Mouse (Mus musculus): ENCODE measurements around the gene Etnk1.

- TF ChIP-seq CTCF (IDR thresholded peaks at IDR 0.05; ENCODE audit: low read depth, low read length) (no peak), GATA2 (IDR thresholded peaks at IDR 0.05; ENCODE audit: borderline replicate concordance, low read depth, low read length) (no peak), GATA1 (IDR thresholded peaks at IDR 0.05; ENCODE audit: borderline replicate concordance, low read length) (no peak), TAL1 (conservative IDR thresholded peaks at IDR 0.05; ENCODE audit: low read depth, low read length) (no peak), POLR2AphosphoS5 (IDR thresholded peaks at IDR 0.05; ENCODE audit: insufficient replicate concordance, low read depth, low read length) (no peak)
These were observed 12.1 kb upstream of the Etnk1 start for GRCm38 (mm10) chr6:143154885-143155284.
